In the genomic region with DNA sequence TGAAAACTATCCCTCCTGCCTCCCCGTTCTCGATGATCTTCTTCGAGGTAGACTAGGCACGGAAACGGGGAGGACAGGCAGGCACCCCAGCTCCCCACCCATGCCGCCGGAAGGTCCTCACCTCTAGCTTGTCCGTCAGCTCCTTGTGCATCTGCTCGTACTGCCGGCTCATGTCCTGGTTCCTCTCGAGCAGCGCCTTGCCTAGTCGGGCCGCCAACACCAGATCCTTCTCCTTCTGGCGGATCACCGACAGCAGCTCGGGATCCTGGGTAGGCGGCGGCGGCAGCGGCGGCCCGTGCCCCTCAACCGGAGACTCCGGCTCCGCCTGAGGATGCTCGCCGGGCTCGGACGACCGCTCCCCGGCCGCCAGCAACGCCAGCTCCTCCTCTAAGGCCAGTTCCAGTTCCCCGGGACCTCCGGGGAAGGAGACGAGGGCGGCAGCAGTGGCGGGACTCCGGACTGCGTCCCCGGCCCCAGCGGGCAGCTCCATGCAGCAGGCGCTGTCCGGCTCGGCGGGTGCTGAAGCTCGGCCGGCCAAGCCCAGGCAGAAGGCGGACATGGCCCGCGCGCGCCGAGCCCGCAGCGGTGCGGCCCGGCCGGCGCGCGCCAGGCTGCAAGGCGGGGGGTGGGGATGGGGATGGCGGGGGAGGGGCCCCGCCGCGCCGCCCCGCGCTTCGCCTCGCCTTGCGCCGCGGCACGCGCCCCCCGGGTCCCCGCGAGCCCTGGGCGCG, we compare ENCODE assay signal across 8 mouse cellular contexts. TPM values are rescaled to one million over a fixed set of nuclear protein-coding genes. Genes with fewer than 3 reads are reported as not detected.
DNase-seq lines count a peak whose midpoint lies in the region; ATAC-seq and TF ChIP-seq lines count a peak whose summit lies in the region.

A gene (minus strand): TSS at position 621 of the 731 bp plus-strand sequence.

- no peak for TF ChIP-seq POLR2A in brain, embryonic 14.5 days (IDR thresholded peaks at IDR 0.05; ENCODE audit: borderline replicate concordance, extremely low read depth, insufficient read depth, insufficient read length, poor library complexity, severe bottlenecking)

- peak; percentile 71 for DNase-seq in brain, embryonic 14.5 days (ENCODE audit: low read depth)
- peak; percentile 81 for DNase-seq in forebrain, embryonic 10.5 days (ENCODE audit: extremely low spot score, low spot score)
- DNase-seq in kidney, postnatal 0 days (ENCODE audit: low spot score) = peak; percentile 92
- DNase-seq in liver, embryonic 14.5 days (ENCODE audit: low read depth in 3 of 3, low spot score in 3 of 3) = peak; percentile 28 to 35 (median 31)
- peak; percentile 83 for DNase-seq in neural tube, embryonic 11.5 days (ENCODE audit: low spot score)
- peak; percentile 93 for DNase-seq in stomach, postnatal 0 days (ENCODE audit: low spot score)

- H3K4me3 ChIP-seq in forebrain, embryonic 10.5 days = peak within 1 kb of the TSS; percentile 71
- H3K4me3 ChIP-seq in heart, embryonic 13.5 days = peak within 1 kb of the TSS; percentile 69
- H3K4me3 ChIP-seq in kidney, postnatal 0 days (replicated peaks; ENCODE audit: low read depth, low read length) = peak within 1 kb of the TSS; percentile 50
- peak within 1 kb of the TSS; percentile 55 to 58 for H3K4me3 ChIP-seq in liver, embryonic 14.5 days (ENCODE audit: insufficient read depth in 1 of 2, low read depth in 2 of 2, low read length in 2 of 2)
- peak within 1 kb of the TSS; percentile 68 for H3K4me3 ChIP-seq in neural tube, embryonic 11.5 days (ENCODE audit: low read depth, low read length)
- peak within 1 kb of the TSS; percentile 55 for H3K4me3 ChIP-seq in stomach, postnatal 0 days (ENCODE audit: low read depth, low read length)

- no peaks in the 10 kb centered on the region for H3K36me3 ChIP-seq in forebrain, embryonic 10.5 days (replicated peaks)
- H3K36me3 ChIP-seq in heart, embryonic 13.5 days = no peaks in the 10 kb centered on the region
- H3K36me3 ChIP-seq in kidney, postnatal 0 days (ENCODE audit: insufficient read depth, low read length) = no peaks in the 10 kb centered on the region
- no peaks in the 10 kb centered on the region for H3K36me3 ChIP-seq in liver, embryonic 14.5 days (replicated peaks; ENCODE audit: control insufficient read depth, insufficient read depth, low read depth)
- H3K36me3 ChIP-seq in neural tube, embryonic 11.5 days (ENCODE audit: control insufficient read depth, insufficient read depth, low read length) = no peaks in the 10 kb centered on the region
- H3K36me3 ChIP-seq in stomach, postnatal 0 days (ENCODE audit: control insufficient read depth, insufficient read depth, low read length) = no peaks in the 10 kb centered on the region

- H3K9ac ChIP-seq in heart, embryonic 13.5 days = peak within 1 kb of the TSS; percentile 63
- H3K9ac ChIP-seq in kidney, postnatal 0 days (ENCODE audit: low read depth, low read length) = peak within 1 kb of the TSS; percentile 40; the same call in 1 of the 2 replicates
- H3K9ac ChIP-seq in liver, embryonic 14.5 days (replicated peaks) = no peak within 1 kb of the TSS
- peak within 1 kb of the TSS; percentile 57 for H3K9ac ChIP-seq in neural tube, embryonic 11.5 days (ENCODE audit: low read length)
- H3K9ac ChIP-seq in stomach, postnatal 0 days (ENCODE audit: low read length) = peak within 1 kb of the TSS; percentile 52

- peak within 1 kb of the TSS; percentile 78 for H3K27ac ChIP-seq in forebrain, embryonic 10.5 days
- no peak within 1 kb of the TSS for H3K27ac ChIP-seq in heart, embryonic 13.5 days (replicated peaks)
- peak within 1 kb of the TSS; percentile 70 for H3K27ac ChIP-seq in kidney, postnatal 0 days
- H3K27ac ChIP-seq in liver, embryonic 14.5 days = no peak within 1 kb of the TSS
- peak within 1 kb of the TSS; percentile 84 for H3K27ac ChIP-seq in neural tube, embryonic 11.5 days (ENCODE audit: low read depth, low read length)
- H3K27ac ChIP-seq in stomach, postnatal 0 days (replicated peaks) = peak within 1 kb of the TSS; percentile 82

- H3K4me1 ChIP-seq in forebrain, embryonic 10.5 days = peaks cover 21% of the 10 kb centered on the region
- H3K4me1 ChIP-seq in heart, embryonic 13.5 days = peaks cover 15% of the 10 kb centered on the region
- H3K4me1 ChIP-seq in kidney, postnatal 0 days (replicated peaks; ENCODE audit: insufficient read depth, low read length) = peaks cover 12% of the 10 kb centered on the region; the same call in 1 of the 2 replicates
- H3K4me1 ChIP-seq in liver, embryonic 14.5 days (replicated peaks; ENCODE audit: control insufficient read depth in 2 of 2, insufficient read depth in 2 of 2, low read length in 1 of 2) = peaks cover 0 to 5% of the 10 kb centered on the region in 2 experiments; a peak in 2 of 4 replicates
- no peaks in the 10 kb centered on the region for H3K4me1 ChIP-seq in neural tube, embryonic 11.5 days (ENCODE audit: control insufficient read depth, insufficient read depth, low read length)
- 0 out of 2 replicates have a peak, but pooled peaks cover 2% of the 10 kb centered on the region for H3K4me1 ChIP-seq in stomach, postnatal 0 days (replicated peaks; ENCODE audit: control insufficient read depth, insufficient read depth)

- H3K4me2 ChIP-seq in heart, embryonic 13.5 days = peak within 1 kb of the TSS; percentile 99
- H3K4me2 ChIP-seq in kidney, postnatal 0 days (ENCODE audit: low read length) = peak within 1 kb of the TSS; percentile 99
- peak within 1 kb of the TSS; percentile 76 for H3K4me2 ChIP-seq in liver, embryonic 14.5 days (ENCODE audit: low read depth)
- peak within 1 kb of the TSS; percentile 97 for H3K4me2 ChIP-seq in neural tube, embryonic 11.5 days (ENCODE audit: low read depth)
- H3K4me2 ChIP-seq in stomach, postnatal 0 days (replicated peaks; ENCODE audit: low read depth) = peak within 1 kb of the TSS; percentile 93

- peak; percentile 15 for ATAC-seq in CD4-positive, CD25-positive, alpha-beta regulatory T cell, adult 4 months
- 0 out of 2 replicates have a peak, but pooled peaks have one; percentile 48 for ATAC-seq in heart, embryonic 13.5 days (ENCODE audit: extremely low read depth, insufficient number of reproducible peaks, low FRiP score, low TSS enrichment)
- peak; percentile 62 for ATAC-seq in kidney, postnatal 0 days (replicated peaks; ENCODE audit: low FRiP score, low read depth)
- 0 out of 2 replicates have a peak, but pooled peaks have one; percentile 38 for ATAC-seq in liver, embryonic 14.5 days (ENCODE audit: insufficient read depth)
- peak; percentile 60 for ATAC-seq in neural tube, embryonic 11.5 days (ENCODE audit: insufficient read depth, low FRiP score, low TSS enrichment)
- ATAC-seq in stomach, postnatal 0 days (ENCODE audit: low FRiP score, low TSS enrichment) = peak; percentile 65

- no peaks in the 10 kb centered on the region for H3K9me3 ChIP-seq in forebrain, embryonic 10.5 days
- H3K9me3 ChIP-seq in heart, embryonic 13.5 days = no peaks in the 10 kb centered on the region
- H3K9me3 ChIP-seq in kidney, postnatal 0 days (replicated peaks; ENCODE audit: low read length) = no peaks in the 10 kb centered on the region
- H3K9me3 ChIP-seq in liver, embryonic 14.5 days (ENCODE audit: control insufficient read depth, low read length) = no peaks in the 10 kb centered on the region
- H3K9me3 ChIP-seq in neural tube, embryonic 11.5 days (ENCODE audit: control insufficient read depth, low read length) = no peaks in the 10 kb centered on the region
- H3K9me3 ChIP-seq in stomach, postnatal 0 days (ENCODE audit: control insufficient read depth, low read length) = no peaks in the 10 kb centered on the region

- TF ChIP-seq CTCF in brain, embryonic 14.5 days (IDR thresholded peaks at IDR 0.05; ENCODE audit: borderline replicate concordance, extremely low read depth, insufficient read depth, insufficient read length) = no peak
- TF ChIP-seq CTCF in kidney, postnatal 0 days (IDR thresholded peaks at IDR 0.05; ENCODE audit: low read depth) = no peak
- no peak for TF ChIP-seq CTCF in liver, embryonic 14.5 days (IDR thresholded peaks at IDR 0.05; ENCODE audit: low read depth)
- TF ChIP-seq CTCF in stomach, postnatal 0 days (IDR thresholded peaks at IDR 0.05; ENCODE audit: low read depth) = no peak

- WGBS in forebrain, embryonic 10.5 days = 2% methylated on average over 83 of the region's 83 CpGs
- WGBS in heart, embryonic 13.5 days = 1% methylated on average over 61 of the region's 83 CpGs
- WGBS in kidney, postnatal 0 days = under 1% methylated on average over 75 of the region's 83 CpGs
- 3% methylated on average over 72 of the region's 83 CpGs for WGBS in liver, embryonic 14.5 days (ENCODE audit: insufficient replicate concordance)
- WGBS in neural tube, embryonic 11.5 days = under 1% methylated on average over 60 of the region's 83 CpGs
- under 1% methylated on average over 49 of the region's 83 CpGs for WGBS in stomach, postnatal 0 days

- H3K27me3 ChIP-seq in forebrain, embryonic 10.5 days (ENCODE audit: poor library complexity, severe bottlenecking) = peaks cover 33% of the 10 kb centered on the region
- peaks cover 45% of the 10 kb centered on the region for H3K27me3 ChIP-seq in heart, embryonic 13.5 days (replicated peaks)
- peaks cover 16% of the 10 kb centered on the region for H3K27me3 ChIP-seq in kidney, postnatal 0 days (ENCODE audit: insufficient read depth, low read length)
- H3K27me3 ChIP-seq in liver, embryonic 14.5 days (ENCODE audit: control insufficient read depth, insufficient read depth, low read length) = peaks cover 44% of the 10 kb centered on the region
- peaks cover 15% of the 10 kb centered on the region for H3K27me3 ChIP-seq in neural tube, embryonic 11.5 days (ENCODE audit: control insufficient read depth, insufficient read depth, low read length)
- no peaks in the 10 kb centered on the region for H3K27me3 ChIP-seq in stomach, postnatal 0 days (ENCODE audit: control insufficient read depth, insufficient read depth, low read length)

- no peak for TF ChIP-seq EP300 in liver, embryonic 14.5 days (IDR thresholded peaks at IDR 0.05; ENCODE audit: low read depth)
- TF ChIP-seq EP300 in stomach, postnatal 0 days (optimal IDR thresholded peaks at IDR 0.05) = no peak

RNA-seq across cellular contexts. Expression of the gene that starts here (rescaled TPM):
- polyA plus RNA-seq in CD4-positive, CD25-positive, alpha-beta regulatory T cell, adult 4 months (2017; shearing (Covaris generic)) = 10 to 100 TPM; 15.7 to 17.7 TPM
- polyA plus RNA-seq in brain, embryonic 14.5 days (2012; rRNA removed) = 165 and 168 TPM in 2 replicates
- 7.5 and 8.3 TPM in 2 replicates for polyA plus RNA-seq in forebrain, embryonic 10.5 days (2016; fragmentation: Nextera tagmentation; extraction: Ambion mirVana)
- polyA plus RNA-seq in heart, embryonic 13.5 days (2015; fragmentation: Nextera tagmentation; extraction: Ambion mirVana) = 7.7 and 7.8 TPM in 2 replicates
- polyA plus RNA-seq in kidney, postnatal 0 days (2015; fragmentation: Nextera tagmentation; extraction: Ambion mirVana) = 12.3 and 12.5 TPM in 2 replicates
- polyA plus RNA-seq in liver, embryonic 14.5 days (2012; rRNA removed) = 2.1 and 2.2 TPM in 2 replicates
- 0.98 and 1.7 TPM in 2 replicates for polyA plus RNA-seq in liver, embryonic 14.5 days (2014; fragmentation: Nextera tagmentation; extraction: Ambion mirVana)
- polyA plus RNA-seq in neural tube, embryonic 11.5 days (2014; fragmentation: Nextera tagmentation; extraction: Ambion mirVana) = 12.2 and 13.9 TPM in 2 replicates
- polyA plus RNA-seq in stomach, postnatal 0 days (2015; fragmentation: Nextera tagmentation; extraction: Ambion mirVana) = 16.0 and 16.8 TPM in 2 replicates

Comparison
In these comparisons a context has a peak if more than half of its experiments do, and no peak if none do; other contexts are left out.
1. ATAC-seq: peak in every context shown above with its lines; median percentile 65 in stomach, postnatal 0 days; 62 in kidney, postnatal 0 days; 60 in neural tube, embryonic 11.5 days; 48 in heart, embryonic 13.5 days; 38 in liver, embryonic 14.5 days; 15 in CD4-positive, CD25-positive, alpha-beta regulatory T cell, adult 4 months.
2. DNase-seq: peak in every context shown above with its lines; median percentile 93 in stomach, postnatal 0 days; 92 in kidney, postnatal 0 days; 83 in neural tube, embryonic 11.5 days; 81 in forebrain, embryonic 10.5 days; 71 in brain, embryonic 14.5 days; 31 in liver, embryonic 14.5 days.
3. H3K27ac ChIP-seq: peak in forebrain, embryonic 10.5 days (single experiment), kidney, postnatal 0 days (single experiment), neural tube, embryonic 11.5 days (single experiment) and stomach, postnatal 0 days (single experiment); none in heart, embryonic 13.5 days (single experiment) and liver, embryonic 14.5 days (single experiment).
4. Peak in every context shown above with its lines, with median percentiles within 50 percentile points of each other: H3K4me3 ChIP-seq and H3K4me2 ChIP-seq.